Mouse (Mus musculus) lung, postnatal 0 days (tissue): Measurements from ENCODE around the gene Rapgef2.

ENCODE experiments used
- CTCF ChIP-seq: IDR thresholded peaks from 2 replicates; pipeline ENCODE4 v1.5.1; 2016; ENCODE audit warnings: antibody characterized with exemption, mild to moderate bottlenecking
- EP300 ChIP-seq: IDR thresholded peaks from 2 replicates; pipeline ENCODE4 v1.6.1; 2016; ENCODE audit warnings: antibody characterized with exemption, mild to moderate bottlenecking, control low read depth

- TF ChIP-seq CTCF = no peak
- no peak for TF ChIP-seq EP300
Observed at GRCm38 (mm10) chr3:79066455-79067055, 219.8 kb downstream of the Rapgef2 start.
